Mouse (Mus musculus) myocyte (in vitro differentiated cells): ENCODE measurements around the gene Ogg1. TPM values are rescaled to one million over a fixed set of nuclear protein-coding genes. Genes with fewer than 3 reads are reported as not detected.

ENCODE experiments used
- H3K27me3 ChIP-seq: one replicate; pipeline ENCODE4 v1.6.1; 2011; ENCODE audit not compliant: control insufficient read depth, insufficient read depth, insufficient read length
- H3K36me3 ChIP-seq: one replicate; pipeline ENCODE4 v1.6.1; 2011; ENCODE audit not compliant: control insufficient read depth, insufficient read depth
- H3K4me2 ChIP-seq: one replicate; pipeline ENCODE4 v1.6.1; 2011; ENCODE audit warnings: low read depth, control low read depth
- H3K4me3 ChIP-seq: one replicate; pipeline ENCODE4 v1.5.1; 2011; ENCODE audit warnings: mild to moderate bottlenecking, control low read depth, moderate library complexity
- H3K79me2 ChIP-seq: one replicate; pipeline ENCODE4 v1.6.1; 2011; ENCODE audit not compliant: control insufficient read depth, insufficient read depth
- H3ac ChIP-seq: one replicate; pipeline ENCODE4 v1.6.1; 2011; ENCODE audit not compliant: control insufficient read depth, insufficient read length
- CEBPB ChIP-seq: IDR thresholded peaks from 2 replicates; pipeline ENCODE4 v1.6.1; 2011; ENCODE audit warnings: mild to moderate bottlenecking, moderate library complexity; ENCODE audit not compliant: poor library complexity, insufficient read depth, severe bottlenecking
- E2F4 ChIP-seq: IDR thresholded peaks from one replicate; pipeline ENCODE4 v1.6.1; 2011; ENCODE audit warnings: mild to moderate bottlenecking, control low read depth, moderate library complexity; ENCODE audit not compliant: insufficient read depth
- MAX ChIP-seq: IDR thresholded peaks from one replicate; pipeline ENCODE4 v1.6.1; 2011; ENCODE audit warnings: low read depth, mild to moderate bottlenecking, control low read depth
- MYOD1 ChIP-seq, 3 experiments: IDR thresholded peaks; one replicate each; pipeline ENCODE4 v1.6.1; 2011; ENCODE audit warnings: control low read depth in 2 of 3, low read depth in 2 of 3, mild to moderate bottlenecking in 2 of 3, moderate library complexity in 1 of 3; ENCODE audit not compliant: insufficient read length in 2 of 3, control insufficient read depth in 1 of 3
- MYOG ChIP-seq, 3 experiments: IDR thresholded peaks; one replicate each; pipeline ENCODE4 v1.6.1; 2011; ENCODE audit warnings: control low read depth in 2 of 3, low read depth in 2 of 3, mild to moderate bottlenecking in 2 of 3; ENCODE audit not compliant: insufficient read length in 2 of 3, control insufficient read depth in 1 of 3, insufficient read depth in 1 of 3
- POLR2A ChIP-seq: IDR thresholded peaks from one replicate; pipeline ENCODE4 v1.6.1; 2011; ENCODE audit warnings: low read depth, mild to moderate bottlenecking, control low read depth, moderate library complexity; ENCODE audit not compliant: insufficient read length
- POLR2AphosphoS2 ChIP-seq: IDR thresholded peaks from one replicate; pipeline ENCODE4 v1.6.1; 2011; ENCODE audit warnings: low read depth, control low read depth; ENCODE audit not compliant: insufficient read length
- REST ChIP-seq: IDR thresholded peaks from one replicate; pipeline ENCODE4 v1.6.1; 2011; ENCODE audit warnings: mild to moderate bottlenecking, control low read depth, moderate library complexity; ENCODE audit not compliant: insufficient read depth, insufficient read length
- SRF ChIP-seq: IDR thresholded peaks from one replicate; pipeline ENCODE4 v1.6.1; 2011; ENCODE audit warnings: low read depth; ENCODE audit not compliant: control insufficient read depth, insufficient read length
- TCF12 ChIP-seq: IDR thresholded peaks from one replicate; pipeline ENCODE4 v1.6.1; 2011; ENCODE audit warnings: mild to moderate bottlenecking, control low read depth; ENCODE audit not compliant: poor library complexity, insufficient read depth, severe bottlenecking
- TCF3 ChIP-seq: IDR thresholded peaks from one replicate; pipeline ENCODE4 v1.6.1; 2011; ENCODE audit warnings: low read depth, control low read depth; ENCODE audit not compliant: insufficient read length
- USF1 ChIP-seq: IDR thresholded peaks from one replicate; pipeline ENCODE4 v1.6.1; 2011; ENCODE audit warnings: low read depth, mild to moderate bottlenecking, control low read depth, moderate library complexity
- polyA plus RNA-seq: library from polyadenylated mRNA; unstranded; fragments of >200 nt; fragmentation: generic; extraction: Trizol; gene quantifications from one replicate; pipeline ENCODE4 v1.2.1, GENCODE M21; 2012; ENCODE audit warnings: missing spikeins

Ogg1 gene
- polyA plus RNA-seq, 1 experiment, result 11.8 TPM

DNA sequence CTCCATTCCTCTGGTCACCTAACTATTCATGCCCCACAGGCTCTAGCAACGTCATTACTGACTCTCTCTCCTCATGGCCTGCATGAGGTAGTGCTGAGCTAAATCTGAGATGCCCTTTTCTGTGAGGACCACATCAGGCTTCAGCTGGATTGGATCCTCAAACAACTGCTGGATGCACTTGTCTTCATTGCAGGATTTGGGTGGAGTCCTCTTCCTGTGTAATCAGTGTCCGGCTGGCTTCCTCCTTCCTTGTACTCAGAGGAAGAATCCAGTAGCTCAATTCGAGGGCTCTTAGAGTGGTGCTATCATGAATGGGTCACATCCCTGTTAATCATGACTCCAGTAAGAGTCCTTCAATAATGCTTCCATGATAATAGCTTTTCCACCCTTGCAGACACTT lies 26.9 kb downstream of the Ogg1 start:
- Histone ChIP-seq H3ac (no peak overlapping the region), H3K4me3 (no peak overlapping the region), H3K27me3 (no peaks in the 10 kb centered on the region), H3K79me2 (no peaks in the 10 kb centered on the region), H3K36me3 (no peaks in the 10 kb centered on the region), H3K4me2 (no peak overlapping the region)
- TF ChIP-seq TCF12 (no peak), MAX (no peak), USF1 (no peak)

DNA sequence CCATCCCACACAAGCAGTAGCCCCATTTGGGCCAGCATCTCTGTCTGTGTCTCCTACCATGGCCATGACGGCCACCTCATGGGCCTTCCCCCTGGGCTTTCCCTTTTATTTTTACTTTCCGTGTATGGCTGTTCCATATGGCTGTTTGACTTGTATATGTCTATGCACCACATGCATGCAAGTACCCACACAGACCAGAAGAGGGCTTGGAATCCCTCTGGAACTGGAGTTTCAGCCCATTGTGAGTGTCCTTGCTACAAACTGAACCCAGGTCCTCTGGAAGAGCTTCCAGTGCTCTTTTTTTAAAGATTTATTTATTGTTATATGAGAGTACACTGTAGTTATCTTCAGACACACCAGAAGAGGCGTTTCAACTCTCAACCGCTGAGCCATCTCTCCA lies 34.7 kb downstream of the Ogg1 start:
- no peak for TF ChIP-seq TCF3
- TF ChIP-seq TCF12, result no peak
- TF ChIP-seq USF1, result no peak
- no peak for TF ChIP-seq MYOD1 (IDR thresholded peaks at IDR 0.05; ENCODE audit: control insufficient read depth in 1 of 3, insufficient read length in 2 of 3, low read depth in 2 of 3)
- no peak for TF ChIP-seq CEBPB
- TF ChIP-seq POLR2AphosphoS2, result no peak
- TF ChIP-seq MYOG (IDR thresholded peaks at IDR 0.05; ENCODE audit: control insufficient read depth in 1 of 3, insufficient read depth in 1 of 3, insufficient read length in 2 of 3, low read depth in 2 of 3), result no peak
- TF ChIP-seq MAX, result no peak
- no peak for TF ChIP-seq SRF
- no peak for TF ChIP-seq E2F4
- TF ChIP-seq REST, result no peak
- TF ChIP-seq POLR2A, result no peak

DNA sequence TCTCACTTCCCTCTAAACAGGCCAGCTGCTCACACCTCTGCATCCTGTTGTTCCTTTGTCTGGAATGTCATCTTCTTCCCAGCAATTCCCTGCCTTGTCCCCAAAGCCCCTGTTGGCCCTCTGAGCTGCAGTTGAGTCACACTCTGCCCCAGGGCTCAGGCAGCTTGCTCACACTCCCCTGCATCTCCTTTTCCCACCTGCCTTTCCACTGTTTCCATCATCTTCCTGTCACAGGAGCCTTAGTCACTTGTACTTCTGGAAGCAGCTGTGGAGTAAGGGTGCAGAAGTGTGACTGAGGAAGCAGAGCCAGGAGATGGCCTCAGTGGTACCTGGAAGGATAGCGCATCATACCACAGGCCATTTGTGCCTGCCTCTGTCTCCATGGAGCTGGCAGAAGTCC lies 35.5 kb downstream of the Ogg1 start:
- H3K4me3 ChIP-seq, result no peak overlapping the region
- H3K79me2 ChIP-seq, result no peaks in the 10 kb centered on the region
- peaks cover 3% of the 10 kb centered on the region for H3K36me3 ChIP-seq
- TF ChIP-seq POLR2A (no peak), MYOD1 (IDR thresholded peaks at IDR 0.05; ENCODE audit: control insufficient read depth in 1 of 3, insufficient read length in 2 of 3, low read depth in 2 of 3) (no peak), MAX (no peak), MYOG (IDR thresholded peaks at IDR 0.05; ENCODE audit: control insufficient read depth in 1 of 3, insufficient read depth in 1 of 3, insufficient read length in 2 of 3, low read depth in 2 of 3) (no peak), TCF12 (no peak), E2F4 (no peak)
- H3K27me3 ChIP-seq, result no peaks in the 10 kb centered on the region
- H3ac ChIP-seq, result no peak overlapping the region
- no peak overlapping the region for H3K4me2 ChIP-seq

More for the DNA sequence above, 34.7 kb downstream of the Ogg1 start:
- Histone ChIP-seq H3K79me2 (no peaks in the 10 kb centered on the region), H3K36me3 (no peaks in the 10 kb centered on the region), H3K27me3 (no peaks in the 10 kb centered on the region), H3K4me3 (no peak overlapping the region), H3K4me2 (no peak overlapping the region), H3ac (no peak overlapping the region)

GRCm38 (mm10) chr6:113364518-113365135 lies 37.9 kb downstream of the Ogg1 start:
- TF ChIP-seq POLR2A, result no peak
- TF ChIP-seq MYOD1 (IDR thresholded peaks at IDR 0.05; ENCODE audit: control insufficient read depth in 1 of 3, insufficient read length in 2 of 3, low read depth in 2 of 3), result no peak
- TF ChIP-seq USF1, result no peak
- TF ChIP-seq SRF, result no peak
- no peak for TF ChIP-seq TCF3
- no peak for TF ChIP-seq E2F4
- TF ChIP-seq REST, result no peak
- no peak overlapping the region for H3ac ChIP-seq
- H3K4me3 ChIP-seq, result no peak overlapping the region
- peaks cover 3% of the 10 kb centered on the region for H3K36me3 ChIP-seq
- no peak overlapping the region for H3K4me2 ChIP-seq
- H3K79me2 ChIP-seq, result no peaks in the 10 kb centered on the region
- no peaks in the 10 kb centered on the region for H3K27me3 ChIP-seq

GRCm38 (mm10) chr6:113366639-113367038 lies 39.9 kb downstream of the Ogg1 start:
- TF ChIP-seq TCF3 (no peak), CEBPB (no peak), SRF (no peak), MAX (no peak), MYOG (IDR thresholded peaks at IDR 0.05; ENCODE audit: control insufficient read depth in 1 of 3, insufficient read depth in 1 of 3, insufficient read length in 2 of 3, low read depth in 2 of 3) (no peak), REST (no peak), POLR2AphosphoS2 (no peak), POLR2A (no peak), TCF12 (no peak), MYOD1 (IDR thresholded peaks at IDR 0.05; ENCODE audit: control insufficient read depth in 1 of 3, insufficient read length in 2 of 3, low read depth in 2 of 3) (no peak), USF1 (no peak), E2F4 (no peak)
- no peaks in the 10 kb centered on the region for H3K79me2 ChIP-seq
- no peak overlapping the region for H3ac ChIP-seq
- H3K27me3 ChIP-seq, result no peaks in the 10 kb centered on the region
- H3K4me3 ChIP-seq, result no peak overlapping the region
- H3K36me3 ChIP-seq, result peaks cover 18% of the 10 kb centered on the region
- no peak overlapping the region for H3K4me2 ChIP-seq
